Mouse (Mus musculus) CD4-positive helper T cell, adult 2 months (primary cell): ENCODE data around the gene Lifr.

Experiments used
- DNase-seq: peaks from one replicate; pipeline ENCODE4 v3.0.0-alpha.2; 2012; ENCODE audit warnings: low read depth, missing footprints, low spot score

Lifr gene

GRCm38 (mm10) chr15:7090211-7090765, at the start of gene Lifr:
Lifr (plus strand) TSS chr15:7090614.
- no peak for DNase-seq

GRCm38 (mm10) chr15:7044081-7044749, 46.2 kb upstream of the Lifr start:
- DNase-seq: no peak

GRCm38 (mm10) chr15:7045056-7045455, 45.4 kb upstream of the Lifr start:
- DNase-seq: no peak

GRCm38 (mm10) chr15:7047931-7048330, 42.5 kb upstream of the Lifr start:
- no peak for DNase-seq

- DNase-seq: no peak
Observed at GRCm38 (mm10) chr15:7048916-7049315, 41.5 kb upstream of the Lifr start.

- DNase-seq: no peak
Observed at GRCm38 (mm10) chr15:7051666-7052065, 38.7 kb upstream of the Lifr start.

- DNase-seq: no peak
Observed at GRCm38 (mm10) chr15:7052117-7052516, 38.3 kb upstream of the Lifr start.

GRCm38 (mm10) chr15:7056851-7057250, 33.6 kb upstream of the Lifr start:
- DNase-seq: no peak

- no peak for DNase-seq
Observed at GRCm38 (mm10) chr15:7060522-7060921, 29.9 kb upstream of the Lifr start.

GRCm38 (mm10) chr15:7061995-7062697, 28.3 kb upstream of the Lifr start:
- DNase-seq: no peak

- DNase-seq: no peak
Observed at GRCm38 (mm10) chr15:7062698-7063009, 27.8 kb upstream of the Lifr start.

GRCm38 (mm10) chr15:7063521-7064240, 26.7 kb upstream of the Lifr start:
- no peak for DNase-seq

GRCm38 (mm10) chr15:7064992-7065523, 25.4 kb upstream of the Lifr start:
- DNase-seq: no peak

- DNase-seq: no peak
Observed at GRCm38 (mm10) chr15:7065624-7066023, 24.8 kb upstream of the Lifr start.

GRCm38 (mm10) chr15:7066752-7067151, 23.7 kb upstream of the Lifr start:
- DNase-seq: no peak

GRCm38 (mm10) chr15:7069374-7069773, 21.0 kb upstream of the Lifr start:
- DNase-seq: no peak

- DNase-seq: no peak
Observed at GRCm38 (mm10) chr15:7070199-7070794, 20.1 kb upstream of the Lifr start.

GRCm38 (mm10) chr15:7073269-7073668, 17.1 kb upstream of the Lifr start:
- no peak for DNase-seq

- DNase-seq: no peak
Observed at GRCm38 (mm10) chr15:7075185-7075584, 15.2 kb upstream of the Lifr start.

- DNase-seq: no peak
Observed at GRCm38 (mm10) chr15:7078356-7078755, 12.1 kb upstream of the Lifr start.

GRCm38 (mm10) chr15:7079631-7080337, 10.6 kb upstream of the Lifr start:
- no peak for DNase-seq
